Mouse (Mus musculus): ENCODE data around the gene B3galt2. TPM values are rescaled to one million over a fixed set of nuclear protein-coding genes. Genes with fewer than 3 reads are reported as not detected.
"Not testable (repeated sequence)": the region's sequence is repeated elsewhere in the genome, so short reads cannot be mapped to it uniquely, and the experiment has no call there.

The B3galt2 gene
- polyA plus RNA-seq, 1 experiment, result 3.8 TPM

GRCm38 (mm10) chr1:143645386-143645785, 4.9 kb downstream of the B3galt2 start:
- peak; percentile 41 for DNase-seq (ENCODE audit: low read depth)

DNA sequence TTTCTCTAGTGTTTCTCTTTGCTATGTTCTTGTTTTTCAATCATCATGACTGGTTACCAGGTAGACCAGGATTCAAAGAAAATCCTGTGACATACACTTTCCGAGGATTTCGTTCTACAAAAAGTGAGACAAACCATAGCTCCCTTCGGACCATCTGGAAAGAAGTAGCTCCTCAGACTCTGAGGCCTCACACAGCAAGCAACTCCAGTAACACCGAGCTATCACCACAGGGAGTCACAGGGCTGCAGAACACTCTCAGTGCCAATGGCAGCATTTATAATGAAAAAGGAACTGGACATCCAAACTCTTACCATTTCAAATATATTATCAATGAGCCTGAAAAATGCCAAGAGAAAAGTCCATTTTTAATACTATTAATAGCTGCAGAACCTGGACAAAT, 5.8 kb downstream of the B3galt2 start:
- no peak for TF ChIP-seq CTCF (IDR thresholded peaks at IDR 0.05; ENCODE audit: borderline replicate concordance, extremely low read depth, insufficient read depth, insufficient read length)
- TF ChIP-seq POLR2A (IDR thresholded peaks at IDR 0.05; ENCODE audit: borderline replicate concordance, extremely low read depth, insufficient read depth, insufficient read length, poor library complexity, severe bottlenecking), result no peak
- no peak for DNase-seq (ENCODE audit: low read depth)

More at GRCm38 (mm10) chr1:143645386-143645785, 4.9 kb downstream of the B3galt2 start:
- TF ChIP-seq POLR2A (IDR thresholded peaks at IDR 0.05; ENCODE audit: borderline replicate concordance, extremely low read depth, insufficient read depth, insufficient read length, poor library complexity, severe bottlenecking), result no peak
- TF ChIP-seq CTCF (IDR thresholded peaks at IDR 0.05; ENCODE audit: borderline replicate concordance, extremely low read depth, insufficient read depth, insufficient read length), result no peak

DNA sequence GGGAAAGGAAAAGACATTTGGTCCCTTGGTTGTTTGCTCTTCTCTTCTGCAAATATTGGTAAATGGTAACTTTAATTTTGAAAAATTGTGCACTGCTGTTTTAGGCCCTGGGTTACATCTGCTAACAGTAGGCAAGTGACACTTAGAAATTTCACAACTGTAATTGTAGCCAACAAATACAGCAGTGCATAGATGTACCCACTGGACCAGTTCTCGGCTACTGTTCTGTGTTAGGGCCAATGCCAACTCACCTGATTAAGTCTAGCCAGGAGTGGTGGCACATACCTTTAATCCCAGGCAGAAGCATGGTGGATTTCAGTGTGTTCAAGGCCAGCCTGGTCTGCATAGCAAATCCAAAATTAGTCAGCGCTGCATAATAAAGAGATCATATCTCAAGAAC, 9.9 kb downstream of the B3galt2 start:
- no peak for DNase-seq (ENCODE audit: low read depth)
- no peak for TF ChIP-seq POLR2A (IDR thresholded peaks at IDR 0.05; ENCODE audit: borderline replicate concordance, extremely low read depth, insufficient read depth, insufficient read length, poor library complexity, severe bottlenecking)
- TF ChIP-seq CTCF (IDR thresholded peaks at IDR 0.05; ENCODE audit: borderline replicate concordance, extremely low read depth, insufficient read depth, insufficient read length), result no peak

DNA sequence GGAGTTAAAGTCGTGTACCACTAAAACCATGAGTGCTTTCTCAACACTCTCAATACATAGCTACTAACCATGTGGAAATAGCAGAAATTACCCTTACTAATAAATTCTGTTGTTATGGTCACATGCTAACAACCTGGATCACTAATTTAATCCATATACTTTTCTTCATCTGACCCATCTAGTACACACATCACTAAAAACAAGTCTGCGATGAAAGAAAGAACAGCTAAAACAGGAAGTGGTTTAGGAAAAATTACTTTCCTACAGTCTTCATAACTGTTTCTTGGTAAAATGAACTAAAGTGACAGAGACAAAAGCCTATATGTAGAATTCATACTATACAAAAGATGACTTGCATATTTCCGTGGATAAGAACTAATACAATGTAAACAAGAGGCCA, 13.2 kb downstream of the B3galt2 start:
- TF ChIP-seq CTCF (IDR thresholded peaks at IDR 0.05; ENCODE audit: borderline replicate concordance, extremely low read depth, insufficient read depth, insufficient read length) (no peak), POLR2A (IDR thresholded peaks at IDR 0.05; ENCODE audit: borderline replicate concordance, extremely low read depth, insufficient read depth, insufficient read length, poor library complexity, severe bottlenecking) (no peak)
- no peak for DNase-seq (ENCODE audit: low read depth)

DNA sequence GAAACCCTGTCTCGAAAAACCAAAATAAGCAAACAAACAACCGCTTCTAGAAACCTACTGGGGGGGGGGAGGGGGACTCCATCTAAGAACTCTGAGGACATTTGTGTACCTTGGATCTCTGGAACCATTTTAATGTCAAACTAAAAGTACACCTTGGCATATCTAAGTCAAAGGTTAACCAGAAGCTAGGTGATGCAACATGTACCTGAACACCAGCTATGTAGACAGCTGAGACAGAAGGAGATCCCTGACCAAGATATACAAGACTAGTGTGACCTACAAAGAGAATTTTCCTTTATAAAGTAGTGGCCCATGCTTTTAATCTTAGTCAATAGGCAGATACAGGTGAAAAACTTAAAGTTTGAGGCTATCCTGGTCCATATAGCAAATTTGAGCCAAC, 22.7 kb downstream of the B3galt2 start:
- no peak for DNase-seq (ENCODE audit: low read depth)
- TF ChIP-seq POLR2A (IDR thresholded peaks at IDR 0.05; ENCODE audit: borderline replicate concordance, extremely low read depth, insufficient read depth, insufficient read length, poor library complexity, severe bottlenecking) (no peak), CTCF (IDR thresholded peaks at IDR 0.05; ENCODE audit: borderline replicate concordance, extremely low read depth, insufficient read depth, insufficient read length) (no peak)

DNA sequence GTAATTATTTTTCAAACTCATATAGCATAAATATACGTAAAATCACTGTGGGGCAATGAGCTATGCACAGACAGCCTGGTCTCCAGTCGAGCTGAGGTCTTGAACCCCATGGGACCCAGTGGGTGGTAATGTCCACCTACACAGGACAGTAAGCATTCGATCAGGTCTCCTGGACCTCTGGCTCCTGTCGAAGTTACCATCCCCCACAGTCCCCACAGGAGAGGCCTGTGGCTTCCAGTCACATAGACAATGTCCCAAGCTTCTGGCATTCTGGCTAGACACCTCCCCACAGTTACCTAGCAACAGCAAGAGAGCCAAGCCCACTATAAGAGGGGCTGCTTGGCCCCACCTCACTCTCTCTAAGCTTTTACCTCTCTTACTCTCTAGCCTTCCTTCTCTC, 24.3 kb downstream of the B3galt2 start:
- DNase-seq (ENCODE audit: low read depth), result not testable (repeated sequence)

DNA sequence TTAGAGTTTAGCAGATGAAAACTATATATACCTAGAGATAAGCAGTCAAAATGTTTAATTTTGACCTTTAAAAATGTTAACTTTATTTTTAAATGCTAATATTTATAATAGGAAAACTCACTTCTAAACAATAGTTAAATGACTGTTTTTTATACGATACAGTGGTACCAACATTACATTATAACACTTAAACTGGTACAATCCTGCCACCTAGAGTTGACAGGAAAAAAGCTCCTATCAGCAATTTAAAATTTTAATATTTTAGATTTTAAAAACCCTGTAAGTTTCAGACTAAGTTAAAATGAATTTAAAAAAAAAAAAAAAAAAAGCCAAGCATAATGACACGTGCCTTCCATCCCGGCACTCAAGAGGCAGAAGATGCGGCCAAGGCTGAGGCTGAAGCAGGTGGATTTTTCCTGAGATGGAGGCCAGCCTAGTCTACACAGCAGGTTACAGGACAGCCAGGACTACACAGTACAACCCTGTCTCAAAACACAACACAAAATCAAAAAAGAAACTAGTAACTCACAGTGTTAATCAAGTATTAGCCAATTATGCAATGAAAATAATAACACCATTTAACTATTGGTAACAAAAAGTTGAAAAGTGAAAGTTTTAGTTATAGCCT, 35.4 kb downstream of the B3galt2 start:
- peak; percentile 67 for DNase-seq (ENCODE audit: low read depth)
- TF ChIP-seq CTCF (IDR thresholded peaks at IDR 0.05; ENCODE audit: borderline replicate concordance, extremely low read depth, insufficient read depth, insufficient read length) (no peak), POLR2A (IDR thresholded peaks at IDR 0.05; ENCODE audit: borderline replicate concordance, extremely low read depth, insufficient read depth, insufficient read length, poor library complexity, severe bottlenecking) (no peak)

DNA sequence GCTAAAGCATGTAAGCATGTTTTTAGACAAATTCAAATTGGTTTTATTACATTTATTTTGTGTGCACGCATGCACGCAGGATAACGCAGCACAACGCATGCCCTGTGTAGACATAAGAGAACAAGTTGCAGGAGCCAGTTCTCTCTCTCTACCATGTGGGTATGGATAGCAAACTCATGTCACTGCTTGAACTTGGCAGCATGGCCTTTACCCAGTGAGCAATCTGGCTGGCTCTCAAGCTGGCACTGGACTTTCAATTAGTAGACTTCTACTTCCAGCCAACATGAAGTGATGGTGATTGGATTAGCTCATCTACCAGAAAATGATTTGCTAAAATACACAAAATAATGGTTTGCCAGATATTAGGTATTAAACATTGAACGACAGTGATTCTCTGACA, 40.6 kb downstream of the B3galt2 start:
- DNase-seq (ENCODE audit: low read depth), result peak; percentile 46
- no peak for TF ChIP-seq CTCF (IDR thresholded peaks at IDR 0.05; ENCODE audit: borderline replicate concordance, extremely low read depth, insufficient read depth, insufficient read length)
- no peak for TF ChIP-seq POLR2A (IDR thresholded peaks at IDR 0.05; ENCODE audit: borderline replicate concordance, extremely low read depth, insufficient read depth, insufficient read length, poor library complexity, severe bottlenecking)

GRCm38 (mm10) chr1:143684849-143685248, 44.4 kb downstream of the B3galt2 start:
- no peak for TF ChIP-seq POLR2A (IDR thresholded peaks at IDR 0.05; ENCODE audit: borderline replicate concordance, extremely low read depth, insufficient read depth, insufficient read length, poor library complexity, severe bottlenecking)
- no peak for TF ChIP-seq CTCF (IDR thresholded peaks at IDR 0.05; ENCODE audit: borderline replicate concordance, extremely low read depth, insufficient read depth, insufficient read length)
- DNase-seq (ENCODE audit: low read depth), result no peak

DNA sequence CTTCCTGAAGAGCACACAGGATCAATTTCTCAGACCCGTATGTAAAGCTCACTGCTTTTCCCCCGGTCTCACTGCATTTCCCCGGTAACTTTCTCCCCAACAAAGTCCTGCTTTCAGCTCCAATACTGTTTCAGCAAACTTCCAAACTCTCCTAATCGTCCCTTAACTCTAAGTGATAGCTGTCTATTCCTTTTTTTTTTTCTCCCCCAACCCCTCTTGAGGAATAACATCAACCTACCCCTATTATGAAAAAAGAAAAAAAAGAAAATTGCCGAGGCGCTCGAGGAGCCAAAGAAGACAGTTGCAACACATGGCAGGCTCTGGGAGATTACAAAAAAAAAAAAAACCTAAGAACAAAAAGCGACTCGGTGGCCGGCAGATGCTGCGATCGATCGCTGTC, 61.3 kb downstream of the B3galt2 start:
- peak; percentile 30 for DNase-seq (ENCODE audit: low read depth)
- TF ChIP-seq CTCF (IDR thresholded peaks at IDR 0.05; ENCODE audit: borderline replicate concordance, extremely low read depth, insufficient read depth, insufficient read length), result no peak
- no peak for TF ChIP-seq POLR2A (IDR thresholded peaks at IDR 0.05; ENCODE audit: borderline replicate concordance, extremely low read depth, insufficient read depth, insufficient read length, poor library complexity, severe bottlenecking)

GRCm38 (mm10) chr1:143702141-143702740, 61.8 kb downstream of the B3galt2 start:
- no peak for TF ChIP-seq POLR2A (IDR thresholded peaks at IDR 0.05; ENCODE audit: borderline replicate concordance, extremely low read depth, insufficient read depth, insufficient read length, poor library complexity, severe bottlenecking)
- no peak for TF ChIP-seq CTCF (IDR thresholded peaks at IDR 0.05; ENCODE audit: borderline replicate concordance, extremely low read depth, insufficient read depth, insufficient read length)
- DNase-seq (ENCODE audit: low read depth), result peak; percentile 71

- TF ChIP-seq POLR2A (IDR thresholded peaks at IDR 0.05; ENCODE audit: borderline replicate concordance, extremely low read depth, insufficient read depth, insufficient read length, poor library complexity, severe bottlenecking), result peak; percentile 83; the same call in 1 of the 2 replicates
- TF ChIP-seq CTCF (IDR thresholded peaks at IDR 0.05; ENCODE audit: borderline replicate concordance, extremely low read depth, insufficient read depth, insufficient read length), result peak; percentile 75
- peak; percentile 94 for DNase-seq (ENCODE audit: low read depth)
These were observed 62.3 kb downstream of the B3galt2 start, which contains the start of gene Cdc73 for GRCm38 (mm10) chr1:143702741-143703262. Gene Cdc73 (minus strand): TSS chr1:143702893.

Other genes with a start within 250 kb of the B3galt2 start
- 18.6 and 20.2 TPM in 2 replicates for gene Cdc73, start 62.2 kb downstream of the B3galt2 start, polyA plus RNA-seq (2012; rRNA removed)
- gene Glrx2, start 75.7 kb downstream of the B3galt2 start, polyA plus RNA-seq (2012; rRNA removed), result 66.8 and 72.1 TPM in 2 replicates
- gene Trove2, start 136.4 kb downstream of the B3galt2 start, polyA plus RNA-seq (2012; rRNA removed), result 15.1 and 18.5 TPM in 2 replicates
- 14.4 and 16.3 TPM in 2 replicates for gene Uchl5, start 136.6 kb downstream of the B3galt2 start, polyA plus RNA-seq (2012; rRNA removed)